Mouse (Mus musculus) spleen, adult 2 months (tissue): ENCODE data around the gene Usp15.

Experiments
- CTCF ChIP-seq: fragments of 200-500 bp; IDR thresholded peaks from 2 replicates; pipeline ENCODE4 v1.5.1; 2011; ENCODE audit warnings: mild to moderate bottlenecking, inconsistent platforms; ENCODE audit not compliant: insufficient read depth, insufficient read length, insufficient replicate concordance; ENCODE audit errors: extremely low read depth
- POLR2A ChIP-seq: fragments of 200-500 bp; IDR thresholded peaks from 2 replicates; pipeline ENCODE4 v1.6.1; 2011; ENCODE audit warnings: low read depth, low read length, inconsistent platforms

GRCm38 (mm10) chr10:123196835-123197559 lies at the start of gene Usp15:
- TF ChIP-seq CTCF = no peak
- TF ChIP-seq POLR2A = peak; percentile 69
